Mouse (Mus musculus) CH12F3 (cell line): ENCODE data around the gene Fam114a1.

Experiments
- in situ Hi-C: fragments of 300-500 bp; cut with MboI; formaldehyde crosslinking; loops from 2 replicates; pipeline ENCODE4 v1.14.3; 2020; ENCODE audit warnings: low sequenced_read_pairs

The Fam114a1 gene

DNA sequence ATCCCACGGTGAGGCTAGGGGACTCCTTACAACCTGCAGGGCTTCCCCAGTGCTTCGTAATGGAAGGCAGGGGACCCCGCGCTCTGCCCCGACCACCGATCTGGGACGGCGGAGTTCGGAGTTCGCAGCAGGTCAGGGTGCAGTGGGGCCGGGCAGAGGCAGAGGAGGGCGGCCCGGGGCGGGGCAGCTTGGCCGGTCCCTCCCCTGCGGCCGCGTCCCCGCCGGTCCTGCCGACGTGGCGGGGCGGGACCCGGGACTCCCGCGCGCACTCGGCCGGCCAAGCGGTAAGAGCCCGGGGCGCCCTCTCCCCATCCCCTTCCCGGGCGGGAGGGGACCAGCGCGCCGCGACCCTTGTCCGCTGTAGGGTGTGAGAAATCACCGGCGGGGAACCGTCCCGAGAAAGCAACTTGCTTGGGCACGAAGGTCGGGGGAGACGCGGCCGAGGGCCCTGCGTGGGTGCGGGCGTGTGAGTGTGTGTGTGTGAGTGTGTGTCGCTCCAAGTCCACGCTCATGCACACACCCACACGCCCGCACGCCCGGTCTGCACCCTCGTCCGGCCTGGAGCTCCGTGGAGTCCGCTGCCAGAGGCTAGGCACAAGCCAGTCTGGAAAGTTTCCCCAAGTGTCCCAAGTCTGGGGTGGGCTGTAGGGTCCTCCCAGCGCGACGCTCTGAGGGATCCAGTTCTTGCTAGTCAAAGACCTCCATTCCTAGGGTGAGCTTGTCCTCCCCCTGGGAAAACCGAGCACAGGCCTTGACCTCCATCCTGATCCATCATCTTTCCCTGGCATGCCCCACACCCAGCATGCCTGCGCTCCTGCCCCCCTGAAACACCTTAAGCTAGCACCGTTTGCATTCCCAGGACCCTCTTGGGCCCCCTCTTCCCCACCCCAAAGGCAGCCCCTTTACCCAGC, at the start of gene Fam114a1:
TSS of gene Fam114a1 (plus strand) at position 211 of the 911 bp plus-strand sequence.
- in situ Hi-C loops = loop anchor here (10.0 kb wide), 1 partner anchor 85 kb away; no protein-coding TSS in a partner anchor

DNA sequence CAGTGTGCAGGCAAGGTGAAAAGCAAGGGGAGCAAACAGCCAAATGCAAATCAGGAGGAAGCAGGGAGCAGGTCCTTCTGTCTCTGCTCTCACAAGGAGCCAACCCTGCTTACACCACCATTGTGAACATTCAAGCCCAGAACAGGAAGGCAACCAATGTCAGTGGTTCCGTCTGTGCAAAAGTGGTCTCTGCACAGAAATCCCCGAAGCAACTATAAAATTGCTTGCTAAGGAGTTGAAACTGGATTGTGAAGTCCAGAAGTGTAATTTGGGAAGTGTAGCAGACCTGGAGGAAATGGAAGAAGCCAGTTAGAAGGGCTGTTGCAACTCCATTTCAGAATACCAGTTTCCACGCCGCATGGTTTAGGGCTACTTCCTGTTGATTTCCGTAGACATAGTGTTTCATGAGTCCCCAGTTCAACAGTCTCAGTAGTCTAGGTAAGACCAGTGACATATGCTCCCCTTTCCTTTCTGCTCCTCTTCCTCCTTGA, 46.9 kb upstream of the Fam114a1 start:
- in situ Hi-C loops = no loop called here

DNA sequence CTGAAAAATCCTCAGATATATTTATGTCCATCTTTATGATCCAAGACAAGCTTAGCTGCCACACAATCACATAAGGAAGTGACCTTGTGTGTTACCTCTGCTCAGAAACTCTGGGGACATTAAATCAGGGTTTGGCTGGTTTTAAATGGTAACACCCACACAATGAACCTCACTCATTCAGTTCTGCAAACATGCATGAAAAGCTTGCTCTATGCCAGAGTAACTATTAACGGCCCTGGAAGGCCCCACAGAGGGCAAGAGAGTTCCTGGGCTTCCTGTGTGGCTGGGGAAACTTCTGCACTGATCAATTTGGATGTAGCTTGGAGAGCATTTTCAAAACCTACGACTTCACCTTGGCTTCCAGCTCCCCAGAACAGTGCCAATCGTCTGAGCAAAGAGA, 37.7 kb upstream of the Fam114a1 start:
- in situ Hi-C loops = no loop called here

DNA sequence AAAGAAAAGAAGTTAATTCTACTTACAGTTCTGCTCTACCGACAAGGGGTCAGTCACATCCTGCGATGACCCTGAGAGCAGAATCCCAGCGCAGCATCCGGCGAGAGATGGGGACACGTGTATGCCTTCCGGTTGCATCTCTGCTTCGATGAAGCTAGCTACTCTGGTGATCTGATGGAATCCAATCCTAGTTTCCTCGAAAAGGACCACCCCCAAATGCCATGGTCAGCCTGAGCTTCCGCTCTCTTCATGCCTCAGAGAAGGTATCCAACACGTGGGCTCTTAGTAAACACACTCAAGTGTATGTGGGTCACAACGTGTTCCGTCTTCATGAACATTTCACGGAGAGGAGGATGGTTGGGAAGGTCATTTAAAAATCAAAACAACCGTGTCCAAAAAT, 37.1 kb upstream of the Fam114a1 start:
- in situ Hi-C loops = no loop called here

DNA sequence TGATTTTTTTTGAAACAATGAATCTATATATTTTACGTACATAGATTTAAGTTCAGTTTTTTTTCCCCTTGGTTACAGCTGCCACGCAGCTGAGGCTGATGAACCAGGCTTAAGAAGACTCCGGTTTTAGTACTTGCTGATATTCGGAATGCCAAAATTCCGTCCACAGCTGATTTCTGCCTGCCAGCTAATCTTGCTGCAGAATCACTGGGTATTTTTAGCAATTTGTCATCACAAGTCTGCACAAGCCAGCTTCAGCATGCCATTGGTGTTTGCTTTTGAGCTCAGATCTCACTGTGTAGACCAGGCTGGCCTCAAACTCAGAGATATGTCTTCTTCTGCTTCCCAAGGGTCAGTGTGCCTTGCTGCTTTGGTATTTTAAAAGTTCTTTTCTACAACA, 18.4 kb upstream of the Fam114a1 start:
- in situ Hi-C loops = no loop called here

DNA sequence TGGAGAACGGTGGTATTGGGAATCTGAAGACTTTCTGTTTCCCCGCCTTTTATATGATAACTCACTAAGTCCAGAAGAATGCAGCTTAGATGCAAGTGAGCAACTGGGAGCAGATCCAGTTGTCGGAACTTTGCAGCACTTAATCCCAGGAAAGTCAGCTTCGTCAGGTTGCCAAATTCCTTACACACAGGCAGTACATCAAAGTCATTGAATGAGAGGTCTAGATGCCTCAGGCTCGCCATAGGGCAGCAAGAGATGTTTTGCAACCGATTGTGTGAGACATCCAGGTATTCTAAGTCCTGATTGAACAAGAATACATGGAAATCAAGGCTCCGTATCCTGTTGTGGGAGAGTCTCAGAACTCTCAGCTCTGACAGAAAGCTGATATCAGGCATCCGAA, 14.9 kb upstream of the Fam114a1 start:
- in situ Hi-C loops = no loop called here

DNA sequence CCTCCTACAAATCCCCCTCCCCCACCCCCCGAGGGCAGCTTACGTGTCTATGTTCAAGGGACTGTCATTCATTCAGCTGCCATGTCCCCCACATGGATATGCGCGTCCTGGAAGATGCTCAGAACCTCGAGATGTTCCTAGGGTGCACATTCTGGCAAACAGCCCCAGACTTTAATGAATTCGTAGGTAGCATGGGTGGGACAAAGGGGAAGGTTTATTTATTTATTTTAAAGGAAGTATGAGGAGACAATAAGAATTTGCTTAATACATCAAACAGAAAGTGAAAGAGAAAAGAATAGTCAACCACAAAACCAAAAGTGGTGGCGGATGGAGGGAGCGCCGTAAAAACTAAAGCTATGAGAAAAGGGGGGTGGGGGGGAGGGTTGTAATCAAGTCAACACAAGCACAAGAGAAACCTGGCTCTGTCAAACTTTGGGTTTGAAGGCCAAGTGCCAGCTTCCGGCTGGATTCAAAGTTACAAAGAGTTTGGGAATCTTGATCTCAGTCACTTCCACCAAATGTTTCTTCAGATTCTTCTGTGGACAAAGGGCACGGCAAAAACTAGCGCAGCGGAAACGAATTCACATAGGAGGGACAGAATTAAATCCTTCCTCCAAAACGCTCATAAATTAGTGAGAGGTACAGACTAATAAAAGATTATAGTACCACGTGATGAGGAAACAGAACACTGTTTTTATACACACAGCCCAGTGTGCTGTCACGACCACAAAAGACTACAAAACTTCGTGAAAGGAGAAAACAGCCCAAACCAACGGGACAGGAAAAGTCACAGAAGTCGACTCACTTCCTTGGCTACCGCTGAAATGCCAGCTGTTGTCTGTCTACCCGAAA, 10.7 kb upstream of the Fam114a1 start:
- in situ Hi-C loops = no loop called here

DNA sequence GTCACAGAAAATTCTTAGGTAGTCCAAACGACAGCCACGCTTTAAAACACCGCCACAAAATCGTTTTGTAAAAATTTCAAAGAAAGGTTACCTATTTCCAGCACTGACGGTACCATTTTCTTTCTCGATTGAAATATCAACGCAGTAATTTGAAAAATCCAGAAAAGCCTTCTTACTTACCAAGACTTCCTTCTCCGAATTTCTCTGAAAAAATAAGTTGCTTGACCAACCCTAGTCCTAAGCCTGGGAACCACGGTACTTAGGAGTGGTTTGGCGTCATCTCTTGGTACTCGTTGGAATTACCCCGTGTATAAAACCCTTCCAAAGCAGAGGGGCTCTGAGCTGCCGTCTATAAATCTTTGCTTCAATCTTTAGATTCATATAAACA, 10.0 kb upstream of the Fam114a1 start, which contains the start of gene Tlr6:
TSS of gene Tlr6 (minus strand) at position 255 of the 388 bp plus-strand sequence.
- in situ Hi-C loops = loop anchor here (10.0 kb wide), 1 partner anchor 75 kb away; no protein-coding TSS in a partner anchor

DNA sequence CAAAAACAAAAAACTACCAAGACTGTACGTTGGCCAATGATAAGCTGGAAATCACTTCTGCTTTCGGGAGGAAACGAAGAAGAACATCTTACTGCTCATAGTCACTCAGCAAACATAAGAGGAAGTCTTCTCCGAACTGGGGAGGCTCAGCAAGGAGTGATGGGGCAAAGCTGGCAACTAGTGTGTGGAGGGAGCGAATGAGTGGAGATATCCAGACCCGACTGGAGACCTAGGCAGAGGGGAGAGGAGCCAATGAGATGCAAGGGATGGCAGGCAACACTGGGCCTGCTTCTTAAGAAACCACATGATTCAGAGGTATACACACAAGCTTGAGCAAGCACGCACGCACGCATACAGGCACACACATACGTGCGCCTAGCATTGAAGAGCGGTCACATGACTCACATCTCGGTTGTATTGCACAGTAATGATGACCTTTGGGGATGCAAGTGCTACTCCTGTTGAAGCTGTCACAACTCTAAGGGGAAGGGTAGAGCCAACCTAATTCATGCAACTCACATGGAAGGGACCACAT, 8.9 kb upstream of the Fam114a1 start:
- in situ Hi-C loops = loop anchor here (10.0 kb wide), 1 partner anchor 76 kb away; no protein-coding TSS in a partner anchor

DNA sequence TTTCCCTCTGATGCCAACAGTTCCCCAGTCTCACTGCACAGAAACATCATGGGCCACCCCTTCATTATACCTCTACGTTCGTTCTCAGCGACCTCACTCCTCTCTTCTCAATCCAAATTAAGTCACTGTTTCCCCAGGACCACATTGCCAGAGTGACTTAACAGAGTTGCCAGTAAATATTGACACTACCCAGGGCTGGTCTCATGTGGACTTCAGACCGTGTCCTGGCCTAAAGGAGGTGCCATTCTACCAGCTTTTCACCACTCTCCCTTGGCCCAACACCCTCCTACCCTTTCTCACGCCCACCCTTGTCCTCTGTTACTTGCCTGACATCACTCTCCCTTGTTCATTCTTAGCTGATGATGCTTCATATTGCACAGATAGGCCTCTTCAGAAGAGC, 6.6 kb upstream of the Fam114a1 start:
- in situ Hi-C loops = loop anchor here (10.0 kb wide), 1 partner anchor 78 kb away; no protein-coding TSS in a partner anchor

DNA sequence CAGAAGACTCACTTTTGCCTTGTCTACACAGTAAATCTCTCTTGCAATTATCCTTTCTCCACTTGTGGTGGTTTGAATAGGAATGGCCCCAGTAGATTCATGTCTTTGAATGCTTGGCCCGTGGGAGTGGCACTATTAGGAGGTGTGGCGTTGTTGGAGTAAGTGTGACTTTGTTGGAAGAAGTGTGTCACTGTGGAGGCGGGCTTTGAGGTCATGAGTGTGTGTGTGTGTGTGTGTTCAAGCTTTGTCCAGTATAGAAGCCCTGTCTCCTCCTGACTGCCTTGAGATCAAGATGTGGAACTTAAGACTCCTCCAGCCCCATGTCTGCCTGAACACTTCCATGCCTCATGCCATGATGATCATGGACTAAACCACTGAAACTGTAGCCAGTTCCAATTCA, 6.1 kb upstream of the Fam114a1 start:
- in situ Hi-C loops = loop anchor here (10.0 kb wide), 1 partner anchor 79 kb away; no protein-coding TSS in a partner anchor

DNA sequence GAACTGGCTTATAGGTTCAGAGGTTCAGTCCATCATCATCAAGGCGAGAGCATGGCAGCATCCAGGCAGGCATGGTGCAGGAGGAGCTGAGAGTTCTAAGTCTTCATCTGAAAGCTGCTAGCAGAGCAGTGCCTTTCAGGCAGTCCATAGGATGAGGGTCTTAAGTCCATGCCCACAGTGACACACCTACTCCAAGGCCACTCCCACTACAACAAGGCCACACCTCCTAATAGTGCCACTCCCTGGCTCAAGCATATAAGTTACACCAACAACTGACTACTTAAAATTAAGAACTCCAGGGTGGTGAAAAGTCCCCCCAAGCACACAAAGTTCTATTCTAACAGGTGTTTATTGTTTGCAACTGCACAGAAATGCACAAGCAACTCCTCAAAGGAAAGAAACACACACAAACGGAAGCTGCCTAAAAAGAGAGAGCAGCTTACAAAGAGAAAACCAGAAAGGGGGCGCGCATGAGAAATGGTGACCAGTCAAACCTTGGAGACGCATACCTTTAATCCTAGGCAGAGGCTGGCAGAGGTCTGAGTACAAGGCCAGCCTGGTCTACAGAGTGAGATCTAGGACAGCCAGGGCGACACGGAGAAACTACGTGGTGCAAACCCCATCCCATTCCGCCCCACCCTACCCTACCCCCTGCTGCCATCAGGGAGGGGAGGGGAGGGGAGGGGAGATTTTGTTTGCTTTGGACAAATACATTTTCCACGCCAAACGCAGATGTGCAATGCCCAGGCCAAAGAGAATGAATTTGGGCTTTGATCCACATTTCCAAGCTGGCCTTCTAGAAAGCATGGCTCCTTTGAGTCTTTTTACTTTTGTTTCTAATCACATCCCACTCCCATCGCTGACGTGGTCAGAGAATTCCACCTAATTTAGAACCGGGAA, 660 bp upstream of the Fam114a1 start:
- in situ Hi-C loops = loop anchor here (10.0 kb wide), 1 partner anchor 84 kb away; no protein-coding TSS in a partner anchor

DNA sequence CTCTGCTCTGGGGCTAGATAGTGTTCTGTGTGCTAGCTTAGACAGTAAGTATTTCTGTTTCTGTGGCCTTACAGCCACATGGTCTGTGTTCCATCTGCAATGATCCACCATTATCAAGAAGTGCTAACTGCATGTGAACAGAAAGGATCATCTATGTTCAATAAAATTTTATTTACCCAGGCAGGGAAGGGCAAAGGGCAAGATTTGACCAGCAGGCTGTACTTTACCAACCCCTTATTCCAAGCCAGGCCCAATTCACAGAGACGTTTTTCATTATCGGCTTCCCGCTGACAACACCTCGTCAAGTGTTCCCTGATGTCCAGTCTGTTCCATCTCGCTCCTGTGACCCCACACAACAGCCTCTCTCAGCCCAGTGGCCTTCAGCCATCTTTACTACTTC, 5.2 kb downstream of the Fam114a1 start:
- in situ Hi-C loops = no loop called here

DNA sequence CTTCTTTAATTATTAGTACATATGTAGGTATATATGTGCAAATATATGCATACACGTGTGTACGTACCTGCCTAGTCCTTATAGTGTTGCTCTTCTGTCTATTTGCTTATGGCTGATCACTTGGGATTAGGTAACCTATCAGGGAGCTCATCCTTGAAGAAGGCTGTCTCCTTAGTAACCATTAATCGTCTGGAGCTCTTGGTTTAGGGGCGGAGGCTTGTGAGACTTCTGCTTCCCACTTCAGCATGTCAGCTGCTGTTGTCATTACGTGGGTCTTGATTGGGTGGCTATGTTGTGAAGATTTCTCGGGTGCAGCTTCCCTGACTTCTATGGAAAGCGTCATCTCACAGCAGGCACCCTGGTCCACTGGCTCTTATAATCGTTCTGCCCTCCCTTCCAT, 7.3 kb downstream of the Fam114a1 start:
- in situ Hi-C loops = no loop called here

DNA sequence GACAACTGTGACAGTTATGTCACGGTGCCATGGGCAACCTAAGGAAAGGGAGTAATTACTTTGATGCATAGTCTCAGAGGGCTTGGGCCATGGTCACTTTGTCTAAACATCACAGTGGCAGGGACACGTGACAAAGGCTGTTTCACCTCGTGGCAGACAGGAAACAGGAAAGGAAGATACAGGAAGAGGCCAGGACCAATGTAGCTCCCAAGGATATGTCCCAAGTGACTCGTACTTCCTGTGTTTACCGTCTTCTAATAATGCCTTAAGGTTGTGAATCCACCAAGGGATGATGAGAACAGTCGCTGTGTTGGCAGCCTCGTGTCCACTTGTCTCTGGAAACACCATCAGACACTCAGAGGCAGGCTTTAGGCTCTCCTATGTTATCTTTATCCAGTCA, 16.1 kb downstream of the Fam114a1 start:
- in situ Hi-C loops = no loop called here

DNA sequence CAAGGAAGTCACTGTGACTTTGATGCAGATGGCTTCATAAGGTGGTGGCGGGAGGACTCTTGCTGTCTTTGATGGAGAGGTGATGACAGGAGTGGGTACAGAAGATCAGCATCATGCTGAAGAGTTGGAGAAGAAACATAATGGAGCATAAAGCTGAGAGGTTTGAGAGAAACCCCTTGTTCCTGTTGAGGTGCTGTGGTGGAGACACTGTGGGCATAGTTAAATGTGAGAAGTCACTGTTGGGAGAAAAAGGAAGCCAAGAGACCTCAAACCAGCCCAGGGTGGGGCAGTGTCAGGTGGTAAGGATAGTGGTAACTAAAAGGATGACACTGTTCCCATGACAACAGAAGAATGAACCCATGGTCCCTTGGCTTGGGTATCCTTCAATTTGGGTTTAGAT, 20.1 kb downstream of the Fam114a1 start:
- in situ Hi-C loops = no loop called here

DNA sequence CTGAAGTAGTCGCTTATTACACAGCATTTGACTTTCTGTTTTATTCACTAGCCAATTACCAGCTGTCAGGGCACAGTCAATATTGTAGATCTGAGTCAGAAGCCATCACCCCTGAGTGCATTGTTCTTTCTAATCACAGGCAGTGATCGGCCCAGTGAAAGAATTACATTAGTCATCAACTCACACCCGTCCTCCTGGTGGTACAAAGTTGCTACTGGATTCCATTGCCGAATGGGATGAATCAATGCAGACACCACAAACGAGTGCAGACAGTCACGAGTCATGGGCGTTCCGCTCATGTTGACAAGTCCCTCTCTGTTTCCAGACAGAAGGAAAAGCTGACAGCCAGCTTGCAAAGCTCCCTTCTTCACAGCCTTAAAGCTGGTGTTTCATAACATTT, 22.7 kb downstream of the Fam114a1 start:
- in situ Hi-C loops = no loop called here

DNA sequence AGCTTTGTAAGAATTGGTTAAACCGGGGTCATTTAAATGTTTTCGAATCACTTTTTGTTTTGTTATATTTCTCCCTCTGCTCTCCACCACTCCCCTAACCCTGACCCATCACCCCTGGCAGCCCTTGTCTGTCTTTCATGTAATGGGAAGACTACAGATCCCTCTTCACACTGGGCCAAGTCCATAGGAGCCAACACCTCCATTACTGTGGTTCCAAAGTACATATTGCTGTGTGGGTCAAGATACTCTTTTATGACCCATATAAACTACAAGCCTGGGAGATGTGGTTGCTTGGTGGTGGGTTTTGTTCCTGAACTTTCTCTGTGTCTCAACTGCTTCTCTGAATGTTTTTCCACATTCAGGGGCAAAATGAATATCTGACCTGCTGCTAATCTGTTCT, 25.5 kb downstream of the Fam114a1 start:
- in situ Hi-C loops = no loop called here

DNA sequence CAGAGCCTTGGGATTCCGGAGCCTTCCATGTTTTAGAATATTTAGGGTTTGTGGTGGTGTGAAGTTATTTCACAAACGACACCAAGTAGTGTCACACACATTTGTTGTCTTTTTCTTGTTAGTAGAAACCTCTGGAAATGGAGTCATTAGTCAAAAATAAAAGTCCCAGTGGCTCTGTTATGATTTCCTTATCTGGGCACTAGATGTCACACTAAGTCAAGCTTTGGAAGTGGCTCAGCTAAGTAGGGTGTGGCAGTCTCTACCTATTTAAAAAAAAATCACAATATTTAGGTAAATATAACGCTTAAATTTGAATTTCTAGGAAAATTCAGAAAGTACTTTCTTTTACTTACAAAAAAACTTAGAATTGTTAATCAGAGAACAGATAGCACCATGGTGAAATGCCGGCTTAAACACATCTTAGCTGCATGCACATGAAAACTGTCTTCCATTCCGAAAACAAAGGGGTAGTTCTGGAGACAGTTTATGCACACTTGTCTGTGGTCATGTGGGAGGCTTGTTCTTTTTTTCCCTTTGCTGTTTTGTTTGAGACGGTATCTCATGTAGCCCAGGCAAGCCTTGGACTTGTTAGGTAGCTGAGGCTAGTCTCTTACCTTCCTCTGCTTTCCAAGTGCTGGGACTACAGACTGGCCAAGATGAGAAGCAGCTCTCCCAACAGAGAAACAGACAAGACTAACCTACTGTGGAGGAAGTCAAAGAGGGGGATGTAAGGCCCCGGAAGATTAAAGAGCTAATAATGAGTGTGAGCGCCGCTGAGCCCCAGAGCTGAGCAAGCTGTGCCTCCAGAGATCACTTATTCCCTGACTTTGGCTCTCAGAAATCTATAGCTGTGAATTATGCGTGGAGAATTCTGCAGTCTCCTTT, 33.3 kb downstream of the Fam114a1 start:
- in situ Hi-C loops = loop anchor here (25.0 kb wide), 1 partner anchor 234 kb away; no protein-coding TSS in a partner anchor
